Mouse (Mus musculus): ENCODE measurements around the gene Nop16.

GRCm38 (mm10) chr13:54564232-54565200 lies 25.4 kb downstream of the Nop16 start:
- no peak for TF ChIP-seq CTCF (IDR thresholded peaks at IDR 0.05; ENCODE audit: low read depth, low read length)
- TF ChIP-seq POLR2A (IDR thresholded peaks at IDR 0.05; ENCODE audit: insufficient read depth, low read length), result no peak
- TF ChIP-seq EP300 (IDR thresholded peaks at IDR 0.05; ENCODE audit: insufficient read depth, low read depth, low read length), result no peak

Measured in ES-Bruce4 (cell line).